Mouse (Mus musculus): ENCODE results near the gene Tmem63b. TPM values are rescaled to one million over a fixed set of nuclear protein-coding genes. Genes with fewer than 3 reads are reported as not detected.

Gene Tmem63b
- polyA plus RNA-seq, 1 experiment = 119 TPM

- no peaks in the 10 kb centered on the region for H3K4me1 ChIP-seq (replicated peaks; ENCODE audit: control insufficient read depth, insufficient read depth, low read length)
- TF ChIP-seq CTCF (IDR thresholded peaks at IDR 0.05; ENCODE audit: borderline replicate concordance, control insufficient read depth, extremely low read depth, insufficient read depth, low read length, poor library complexity) (no peak), POLR2A (IDR thresholded peaks at IDR 0.05; ENCODE audit: control insufficient read depth, extremely low read depth, insufficient read depth, low read length, poor library complexity) (no peak)
- no peak overlapping the region for H3K4me3 ChIP-seq (ENCODE audit: control insufficient read depth, insufficient read depth, low read length)
- 36% methylated on average over 6 of the region's 6 CpGs for WGBS
- H3K27ac ChIP-seq (ENCODE audit: control insufficient read depth, insufficient read depth, low read length) = no peak overlapping the region
- H3K36me3 ChIP-seq (ENCODE audit: control insufficient read depth, insufficient read depth, low read length) = no peaks in the 10 kb centered on the region
- no peaks in the 10 kb centered on the region for H3K27me3 ChIP-seq (ENCODE audit: control insufficient read depth, insufficient read depth, low read length)
- DNase-seq = peak; percentile 27
These were observed 30.9 kb downstream of the Tmem63b start for GRCm38 (mm10) chr17:45655820-45656219.

- Histone ChIP-seq H3K36me3 (ENCODE audit: control insufficient read depth, insufficient read depth, low read length) (no peaks in the 10 kb centered on the region), H3K27me3 (ENCODE audit: control insufficient read depth, insufficient read depth, low read length) (no peaks in the 10 kb centered on the region), H3K27ac (ENCODE audit: control insufficient read depth, insufficient read depth, low read length) (no peak overlapping the region), H3K4me1 (replicated peaks; ENCODE audit: control insufficient read depth, insufficient read depth, low read length) (no peaks in the 10 kb centered on the region), H3K4me3 (ENCODE audit: control insufficient read depth, insufficient read depth, low read length) (no peak overlapping the region)
- WGBS = 90% methylated on average over 7 of the region's 7 CpGs
- TF ChIP-seq CTCF (IDR thresholded peaks at IDR 0.05; ENCODE audit: borderline replicate concordance, control insufficient read depth, extremely low read depth, insufficient read depth, low read length, poor library complexity) = no peak
- TF ChIP-seq POLR2A (IDR thresholded peaks at IDR 0.05; ENCODE audit: control insufficient read depth, extremely low read depth, insufficient read depth, low read length, poor library complexity) = no peak
- no peak for DNase-seq
These were observed 33.5 kb downstream of the Tmem63b start for GRCm38 (mm10) chr17:45653233-45653632.

- Histone ChIP-seq H3K4me1 (replicated peaks; ENCODE audit: control insufficient read depth, insufficient read depth, low read length) (peaks cover 8% of the 10 kb centered on the region), H3K27me3 (ENCODE audit: control insufficient read depth, insufficient read depth, low read length) (no peaks in the 10 kb centered on the region), H3K27ac (ENCODE audit: control insufficient read depth, insufficient read depth, low read length) (no peak overlapping the region), H3K4me3 (ENCODE audit: control insufficient read depth, insufficient read depth, low read length) (no peak overlapping the region), H3K36me3 (ENCODE audit: control insufficient read depth, insufficient read depth, low read length) (no peaks in the 10 kb centered on the region)
- no peak for TF ChIP-seq CTCF (IDR thresholded peaks at IDR 0.05; ENCODE audit: borderline replicate concordance, control insufficient read depth, extremely low read depth, insufficient read depth, low read length, poor library complexity)
- TF ChIP-seq POLR2A (IDR thresholded peaks at IDR 0.05; ENCODE audit: control insufficient read depth, extremely low read depth, insufficient read depth, low read length, poor library complexity) = no peak
- no peak for DNase-seq
- 97% methylated on average over 4 of the region's 4 CpGs for WGBS
These were observed 42.5 kb downstream of the Tmem63b start for GRCm38 (mm10) chr17:45644185-45644584.

GRCm38 (mm10) chr17:45642701-45643100, 44.0 kb downstream of the Tmem63b start:
- H3K27me3 ChIP-seq (ENCODE audit: control insufficient read depth, insufficient read depth, low read length) = no peaks in the 10 kb centered on the region
- TF ChIP-seq POLR2A (IDR thresholded peaks at IDR 0.05; ENCODE audit: control insufficient read depth, extremely low read depth, insufficient read depth, low read length, poor library complexity) (no peak), CTCF (IDR thresholded peaks at IDR 0.05; ENCODE audit: borderline replicate concordance, control insufficient read depth, extremely low read depth, insufficient read depth, low read length, poor library complexity) (peak; percentile 70; the same call in 1 of the 2 replicates)

GRCm38 (mm10) chr17:45641981-45642380, 44.7 kb downstream of the Tmem63b start:
- 97% methylated on average over 8 of the region's 8 CpGs for WGBS
- Histone ChIP-seq H3K36me3 (ENCODE audit: control insufficient read depth, insufficient read depth, low read length) (no peaks in the 10 kb centered on the region), H3K4me3 (ENCODE audit: control insufficient read depth, insufficient read depth, low read length) (no peak overlapping the region), H3K27me3 (ENCODE audit: control insufficient read depth, insufficient read depth, low read length) (no peaks in the 10 kb centered on the region), H3K27ac (ENCODE audit: control insufficient read depth, insufficient read depth, low read length) (no peak overlapping the region), H3K4me1 (replicated peaks; ENCODE audit: control insufficient read depth, insufficient read depth, low read length) (peaks cover 24% of the 10 kb centered on the region)
- no peak for TF ChIP-seq CTCF (IDR thresholded peaks at IDR 0.05; ENCODE audit: borderline replicate concordance, control insufficient read depth, extremely low read depth, insufficient read depth, low read length, poor library complexity)
- no peak for TF ChIP-seq POLR2A (IDR thresholded peaks at IDR 0.05; ENCODE audit: control insufficient read depth, extremely low read depth, insufficient read depth, low read length, poor library complexity)
- no peak for DNase-seq

More at GRCm38 (mm10) chr17:45642701-45643100, 44.0 kb downstream of the Tmem63b start:
- Histone ChIP-seq H3K4me3 (ENCODE audit: control insufficient read depth, insufficient read depth, low read length) (no peak overlapping the region), H3K4me1 (replicated peaks; ENCODE audit: control insufficient read depth, insufficient read depth, low read length) (peaks cover 20% of the 10 kb centered on the region), H3K36me3 (ENCODE audit: control insufficient read depth, insufficient read depth, low read length) (no peaks in the 10 kb centered on the region), H3K27ac (ENCODE audit: control insufficient read depth, insufficient read depth, low read length) (no peak overlapping the region)
- 28% methylated on average over 12 of the region's 12 CpGs for WGBS
- DNase-seq = peak; percentile 79

- Histone ChIP-seq H3K27me3 (ENCODE audit: control insufficient read depth, insufficient read depth, low read length) (no peaks in the 10 kb centered on the region), H3K4me3 (ENCODE audit: control insufficient read depth, insufficient read depth, low read length) (no peak overlapping the region), H3K4me1 (replicated peaks; ENCODE audit: control insufficient read depth, insufficient read depth, low read length) (peaks cover 37% of the 10 kb centered on the region), H3K27ac (ENCODE audit: control insufficient read depth, insufficient read depth, low read length) (peak overlapping the region; percentile 92), H3K36me3 (ENCODE audit: control insufficient read depth, insufficient read depth, low read length) (no peaks in the 10 kb centered on the region)
- DNase-seq = peak; percentile 77
- WGBS = 21% methylated on average over 16 of the region's 16 CpGs
- TF ChIP-seq POLR2A (IDR thresholded peaks at IDR 0.05; ENCODE audit: control insufficient read depth, extremely low read depth, insufficient read depth, low read length, poor library complexity) (no peak), CTCF (IDR thresholded peaks at IDR 0.05; ENCODE audit: borderline replicate concordance, control insufficient read depth, extremely low read depth, insufficient read depth, low read length, poor library complexity) (0 out of 2 replicates have a peak, but pooled peaks have one; percentile 41)
These were observed 48.0 kb downstream of the Tmem63b start for GRCm38 (mm10) chr17:45638596-45639295.
